Mouse (Mus musculus): ENCODE data around the gene Gm45799. TPM values are rescaled to one million over a fixed set of nuclear protein-coding genes. Genes with fewer than 3 reads are reported as not detected.

The Gm45799 gene
- polyA plus RNA-seq, 1 experiment from 2014 or later, result 38.5 TPM

DNA sequence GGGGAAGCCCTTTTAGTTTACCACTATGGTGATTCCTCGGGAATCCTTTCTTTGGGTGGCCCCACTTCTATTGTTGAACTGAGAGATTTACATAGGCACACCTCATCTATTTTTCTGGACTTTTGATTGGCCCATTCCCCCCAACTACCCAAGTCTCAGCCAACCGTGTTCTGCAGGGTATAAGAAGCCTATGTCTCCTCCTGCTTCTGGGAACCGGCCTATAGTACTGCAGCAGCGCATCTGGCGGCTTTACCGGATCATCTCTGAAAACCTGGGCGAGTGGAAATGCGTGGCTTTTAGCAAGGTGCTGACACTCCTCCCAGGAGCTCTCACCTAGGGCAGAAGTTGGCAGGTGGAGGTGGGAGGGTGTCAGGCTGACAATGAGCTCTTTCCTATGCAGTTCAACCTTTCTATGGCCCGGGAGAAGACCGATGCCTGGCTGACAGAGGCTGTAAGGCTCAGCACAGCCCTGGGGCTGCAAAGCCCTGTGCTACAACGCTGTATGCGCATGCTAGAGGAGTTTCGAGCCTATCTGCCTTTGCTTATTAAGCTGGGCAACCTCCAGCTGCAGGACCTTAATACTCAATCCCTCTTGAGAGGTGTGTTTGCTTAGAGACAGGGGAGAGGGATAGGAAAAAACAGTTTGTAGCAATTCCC, 45.3 kb downstream of the Gm45799 start:
- Histone ChIP-seq H3K4me1 (ENCODE audit: control insufficient read depth, insufficient read depth, low read length) (no peaks in the 10 kb centered on the region), H3K4me3 (ENCODE audit: low read depth, low read length) (no peak overlapping the region), H3K27ac (replicated peaks; ENCODE audit: low read depth, low read length) (no peak overlapping the region), H3K9ac (ENCODE audit: low read depth, low read length) (no peak overlapping the region), H3K9me3 (ENCODE audit: control insufficient read depth, low read length) (no peaks in the 10 kb centered on the region), H3K36me3 (ENCODE audit: control insufficient read depth, insufficient read depth, low read length) (no peaks in the 10 kb centered on the region), H3K4me2 (ENCODE audit: low read depth, low read length) (peak overlapping the region; percentile 43), H3K27me3 (replicated peaks; ENCODE audit: control insufficient read depth, insufficient read depth, low read length) (no peaks in the 10 kb centered on the region)
- WGBS, result 8% methylated on average over 13 of the region's 13 CpGs
- DNase-seq (ENCODE audit: low spot score), result peak; percentile 47
- ATAC-seq (ENCODE audit: low read depth), result peak; percentile 82; the same call in 1 of the 2 replicates

DNA sequence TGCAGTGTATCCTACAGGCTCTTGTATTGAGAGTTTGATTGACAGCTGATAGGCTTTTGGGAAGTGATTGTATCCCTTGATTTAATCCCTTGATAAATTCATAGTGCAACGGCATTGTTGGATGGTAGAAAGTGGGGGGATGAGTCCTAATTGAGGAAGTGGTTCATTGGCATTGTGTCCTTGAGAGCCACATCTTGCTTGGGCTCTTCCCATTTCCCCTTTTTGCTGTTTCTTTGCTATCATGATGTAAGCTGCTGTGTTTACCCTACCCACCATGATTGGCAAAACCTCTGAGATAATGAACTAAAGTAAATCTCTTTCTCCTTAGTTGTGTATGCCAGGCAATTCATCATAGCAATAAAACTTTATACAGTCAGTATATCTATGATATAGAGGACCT, 50.5 kb downstream of the Gm45799 start:
- 60% methylated on average over 1 of the region's 1 CpGs for WGBS
- ATAC-seq (ENCODE audit: low read depth), result no peak
- H3K4me1 ChIP-seq (ENCODE audit: control insufficient read depth, insufficient read depth, low read length), result no peaks in the 10 kb centered on the region

DNA sequence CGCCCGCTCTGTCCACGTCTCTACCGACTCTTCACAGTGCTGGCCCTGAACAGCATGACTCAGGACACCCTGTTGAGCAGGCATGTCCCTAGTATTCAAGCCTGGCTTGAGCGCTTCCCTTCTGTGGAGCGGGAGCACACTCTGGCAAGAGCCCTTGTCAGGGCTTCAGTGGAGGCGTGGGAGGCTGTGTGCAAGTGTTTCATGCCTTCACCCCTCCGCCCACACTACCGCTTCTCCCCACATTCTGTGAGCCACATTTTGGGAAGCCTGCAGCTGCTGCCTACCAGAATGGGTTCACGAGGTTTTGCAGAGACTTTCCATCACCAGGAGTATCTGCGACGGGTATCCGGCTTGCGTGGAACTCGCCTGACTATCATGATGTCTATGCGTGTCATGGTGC, 62.8 kb downstream of the Gm45799 start:
- Histone ChIP-seq H3K27me3 (replicated peaks; ENCODE audit: control insufficient read depth, insufficient read depth, low read length) (no peaks in the 10 kb centered on the region), H3K4me1 (ENCODE audit: control insufficient read depth, insufficient read depth, low read length) (no peaks in the 10 kb centered on the region), H3K27ac (replicated peaks; ENCODE audit: low read depth, low read length) (no peak overlapping the region), H3K9ac (ENCODE audit: low read depth, low read length) (no peak overlapping the region), H3K9me3 (ENCODE audit: control insufficient read depth, low read length) (no peaks in the 10 kb centered on the region), H3K36me3 (ENCODE audit: control insufficient read depth, insufficient read depth, low read length) (no peaks in the 10 kb centered on the region), H3K4me2 (ENCODE audit: low read depth, low read length) (no peak overlapping the region), H3K4me3 (ENCODE audit: low read depth, low read length) (no peak overlapping the region)
- DNase-seq (ENCODE audit: low spot score), result no peak
- WGBS, result 83% methylated on average over 15 of the region's 16 CpGs
- ATAC-seq (ENCODE audit: low read depth), result no peak

More for the DNA sequence above, 50.5 kb downstream of the Gm45799 start:
- Histone ChIP-seq H3K9ac (ENCODE audit: low read depth, low read length) (no peak overlapping the region), H3K4me2 (ENCODE audit: low read depth, low read length) (no peak overlapping the region), H3K27me3 (replicated peaks; ENCODE audit: control insufficient read depth, insufficient read depth, low read length) (no peaks in the 10 kb centered on the region), H3K4me3 (ENCODE audit: low read depth, low read length) (no peak overlapping the region), H3K36me3 (ENCODE audit: control insufficient read depth, insufficient read depth, low read length) (no peaks in the 10 kb centered on the region), H3K27ac (replicated peaks; ENCODE audit: low read depth, low read length) (no peak overlapping the region), H3K9me3 (ENCODE audit: control insufficient read depth, low read length) (no peaks in the 10 kb centered on the region)
- no peak for DNase-seq (ENCODE audit: low spot score)

- H3K9me3 ChIP-seq (ENCODE audit: control insufficient read depth, low read length), result no peaks in the 10 kb centered on the region
- H3K36me3 ChIP-seq (ENCODE audit: control insufficient read depth, insufficient read depth, low read length), result no peaks in the 10 kb centered on the region
- H3K4me2 ChIP-seq (ENCODE audit: low read depth, low read length), result no peak overlapping the region
- no peaks in the 10 kb centered on the region for H3K27me3 ChIP-seq (replicated peaks; ENCODE audit: control insufficient read depth, insufficient read depth, low read length)
- no peak overlapping the region for H3K4me3 ChIP-seq (ENCODE audit: low read depth, low read length)
- H3K4me1 ChIP-seq (ENCODE audit: control insufficient read depth, insufficient read depth, low read length), result no peaks in the 10 kb centered on the region
- DNase-seq (ENCODE audit: low spot score) (no peak), ATAC-seq (ENCODE audit: low read depth) (no peak)
- no peak overlapping the region for H3K27ac ChIP-seq (replicated peaks; ENCODE audit: low read depth, low read length)
- WGBS, result 83% methylated on average over 4 of the region's 4 CpGs
- no peak overlapping the region for H3K9ac ChIP-seq (ENCODE audit: low read depth, low read length)
Observed at GRCm38 (mm10) chr7:105703816-105704215, 63.5 kb downstream of the Gm45799 start.

GRCm38 (mm10) chr7:105708733-105709132, 68.4 kb downstream of the Gm45799 start:
- ATAC-seq (ENCODE audit: low read depth) (no peak), DNase-seq (ENCODE audit: low spot score) (no peak)
- H3K4me3 ChIP-seq (ENCODE audit: low read depth, low read length), result no peak overlapping the region
- H3K9ac ChIP-seq (ENCODE audit: low read depth, low read length), result no peak overlapping the region
- H3K27ac ChIP-seq (replicated peaks; ENCODE audit: low read depth, low read length), result no peak overlapping the region
- WGBS, result 94% methylated on average over 5 of the region's 5 CpGs
- no peaks in the 10 kb centered on the region for H3K4me1 ChIP-seq (ENCODE audit: control insufficient read depth, insufficient read depth, low read length)
- no peaks in the 10 kb centered on the region for H3K27me3 ChIP-seq (replicated peaks; ENCODE audit: control insufficient read depth, insufficient read depth, low read length)
- H3K9me3 ChIP-seq (ENCODE audit: control insufficient read depth, low read length), result no peaks in the 10 kb centered on the region
- H3K4me2 ChIP-seq (ENCODE audit: low read depth, low read length), result no peak overlapping the region
- no peaks in the 10 kb centered on the region for H3K36me3 ChIP-seq (ENCODE audit: control insufficient read depth, insufficient read depth, low read length)

- Histone ChIP-seq H3K4me3 (ENCODE audit: low read depth, low read length) (no peak overlapping the region), H3K27ac (replicated peaks; ENCODE audit: low read depth, low read length) (no peak overlapping the region), H3K36me3 (ENCODE audit: control insufficient read depth, insufficient read depth, low read length) (no peaks in the 10 kb centered on the region), H3K9me3 (ENCODE audit: control insufficient read depth, low read length) (no peaks in the 10 kb centered on the region), H3K4me1 (ENCODE audit: control insufficient read depth, insufficient read depth, low read length) (no peaks in the 10 kb centered on the region), H3K27me3 (replicated peaks; ENCODE audit: control insufficient read depth, insufficient read depth, low read length) (no peaks in the 10 kb centered on the region), H3K4me2 (ENCODE audit: low read depth, low read length) (no peak overlapping the region), H3K9ac (ENCODE audit: low read depth, low read length) (no peak overlapping the region)
- ATAC-seq (ENCODE audit: low read depth) (no peak), DNase-seq (ENCODE audit: low spot score) (no peak)
- 63% methylated on average over 3 of the region's 3 CpGs for WGBS
Observed at GRCm38 (mm10) chr7:105715366-105715765, 75.0 kb downstream of the Gm45799 start.

DNA sequence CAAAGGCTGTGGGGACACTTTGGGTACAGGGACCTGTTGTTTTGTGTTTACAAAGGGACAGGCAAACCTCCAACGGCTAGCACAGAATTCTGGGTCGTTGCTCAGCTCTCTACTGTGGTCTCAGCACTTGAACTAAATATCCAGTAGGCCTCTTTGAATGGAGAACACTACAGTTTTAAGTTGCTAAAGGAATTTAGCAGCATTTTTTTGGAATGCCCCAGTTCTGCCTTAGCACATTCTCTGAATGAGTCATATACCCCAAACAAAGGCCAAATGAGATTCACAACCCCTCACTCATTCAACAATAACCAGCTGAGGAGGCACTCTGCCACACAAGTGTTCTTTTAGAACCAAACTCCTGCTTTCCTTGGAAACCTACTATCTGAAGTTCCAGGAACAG, 81.6 kb downstream of the Gm45799 start:
- Histone ChIP-seq H3K4me2 (ENCODE audit: low read depth, low read length) (no peak overlapping the region), H3K9ac (ENCODE audit: low read depth, low read length) (no peak overlapping the region), H3K36me3 (ENCODE audit: control insufficient read depth, insufficient read depth, low read length) (no peaks in the 10 kb centered on the region), H3K9me3 (ENCODE audit: control insufficient read depth, low read length) (no peaks in the 10 kb centered on the region), H3K27ac (replicated peaks; ENCODE audit: low read depth, low read length) (no peak overlapping the region), H3K4me1 (ENCODE audit: control insufficient read depth, insufficient read depth, low read length) (no peaks in the 10 kb centered on the region), H3K4me3 (ENCODE audit: low read depth, low read length) (no peak overlapping the region), H3K27me3 (replicated peaks; ENCODE audit: control insufficient read depth, insufficient read depth, low read length) (no peaks in the 10 kb centered on the region)
- ATAC-seq (ENCODE audit: low read depth) (no peak), DNase-seq (ENCODE audit: low spot score) (no peak)
- WGBS, result 66% methylated on average over 2 of the region's 2 CpGs

- DNase-seq (ENCODE audit: low spot score), result peak; percentile 87
- peaks cover 15% of the 10 kb centered on the region for H3K36me3 ChIP-seq (ENCODE audit: control insufficient read depth, insufficient read depth, low read length)
- H3K4me3 ChIP-seq (ENCODE audit: low read depth, low read length), result no peak overlapping the region
- no peak overlapping the region; the same call in 1 of the 2 replicates for H3K27ac ChIP-seq (replicated peaks; ENCODE audit: low read depth, low read length)
- H3K4me1 ChIP-seq (ENCODE audit: control insufficient read depth, insufficient read depth, low read length), result no peaks in the 10 kb centered on the region
- WGBS, result 76% methylated on average over 4 of the region's 4 CpGs
- no peak overlapping the region for H3K4me2 ChIP-seq (ENCODE audit: low read depth, low read length)
- H3K9me3 ChIP-seq (ENCODE audit: control insufficient read depth, low read length), result no peaks in the 10 kb centered on the region
- no peaks in the 10 kb centered on the region for H3K27me3 ChIP-seq (replicated peaks; ENCODE audit: control insufficient read depth, insufficient read depth, low read length)
- peak overlapping the region; percentile 6; the same call in 1 of the 2 replicates for H3K9ac ChIP-seq (ENCODE audit: low read depth, low read length)
- ATAC-seq (ENCODE audit: low read depth), result peak; percentile 83
Observed at GRCm38 (mm10) chr7:105726144-105726979, 86.0 kb downstream of the Gm45799 start.

All from embryonic facial prominence, embryonic 14.5 days (tissue).